Mouse (Mus musculus): ENCODE data around the gene Rprd1b. TPM values are rescaled to one million over a fixed set of nuclear protein-coding genes. Genes with fewer than 3 reads are reported as not detected.

Gene Rprd1b
- total RNA-seq (2021) = 10 to 100 TPM; 24.8 to 28.9 TPM
- long read RNA-seq, experiment 1, full-length matches to known transcripts = 10 of 29 reads
- long read RNA-seq, experiment 1, partial matches to known transcripts = 0 of 29 reads
- long read RNA-seq, experiment 1, other reads (novel, unspliced or antisense) = 19 of 29 reads
- long read RNA-seq, experiment 2, full-length matches to known transcripts = 14 of 44 reads
- long read RNA-seq, experiment 2, partial matches to known transcripts = 0 of 44 reads
- long read RNA-seq, experiment 2, other reads (novel, unspliced or antisense) = 30 of 44 reads

DNA sequence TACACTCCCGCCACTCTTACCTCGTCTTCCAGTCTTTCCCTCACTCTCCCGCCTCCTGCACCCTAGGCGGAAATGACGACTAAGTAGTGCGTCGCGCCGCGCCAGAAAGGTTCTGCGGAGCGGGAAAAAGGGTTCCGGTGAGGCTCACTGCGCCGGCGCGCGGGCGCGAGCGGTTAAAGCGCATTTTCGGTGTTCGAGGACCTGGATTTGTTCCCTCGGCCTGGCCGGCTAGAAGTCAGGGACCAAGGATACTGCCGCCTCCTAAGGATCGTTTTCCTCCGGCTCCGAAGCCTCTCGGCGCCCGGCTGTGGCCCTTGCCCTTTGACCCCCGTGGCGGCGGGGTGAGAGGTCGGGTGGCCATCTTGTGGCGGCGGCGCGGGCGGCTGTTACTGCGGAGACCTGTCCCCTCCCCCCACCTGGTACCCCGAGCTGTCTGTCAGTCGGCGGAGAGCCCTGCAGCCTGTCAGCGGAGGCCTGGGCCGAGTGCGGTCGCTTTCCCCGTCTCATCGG is at the start of gene Rprd1b, which contains the start of gene Tti1:
Rprd1b (plus strand) TSS at position 144 of the 510 bp plus-strand sequence.
Tti1 (minus strand) TSS at position 80 of the 510 bp plus-strand sequence.
- intact Hi-C loops (cut with DNase I; ENCODE audit: low total_unique reads) = no loop called here
- DNase-seq = peak; percentile 93

DNA sequence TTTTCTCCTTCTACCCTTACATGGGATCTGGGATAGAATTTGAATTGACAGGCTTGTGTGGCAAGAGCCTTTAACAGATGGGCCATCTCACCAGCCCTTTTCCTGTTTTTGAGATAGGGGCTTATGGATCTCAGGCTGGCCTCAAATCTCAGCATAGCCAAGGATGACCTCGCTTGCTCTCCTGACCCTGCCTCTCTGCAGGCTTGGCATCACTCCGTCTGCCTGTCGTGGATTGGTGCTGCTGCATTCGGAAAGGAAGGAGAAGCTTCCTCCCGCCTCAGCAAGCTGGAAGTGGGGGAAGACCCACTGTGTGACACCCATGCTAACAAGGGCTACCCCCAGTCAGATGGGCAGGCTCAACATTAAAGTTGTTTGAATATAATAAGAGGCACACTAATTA is 49.1 kb upstream of the Rprd1b start:
- no peak for DNase-seq
- intact Hi-C loops (cut with DNase I; ENCODE audit: low total_unique reads) = no loop called here

DNA sequence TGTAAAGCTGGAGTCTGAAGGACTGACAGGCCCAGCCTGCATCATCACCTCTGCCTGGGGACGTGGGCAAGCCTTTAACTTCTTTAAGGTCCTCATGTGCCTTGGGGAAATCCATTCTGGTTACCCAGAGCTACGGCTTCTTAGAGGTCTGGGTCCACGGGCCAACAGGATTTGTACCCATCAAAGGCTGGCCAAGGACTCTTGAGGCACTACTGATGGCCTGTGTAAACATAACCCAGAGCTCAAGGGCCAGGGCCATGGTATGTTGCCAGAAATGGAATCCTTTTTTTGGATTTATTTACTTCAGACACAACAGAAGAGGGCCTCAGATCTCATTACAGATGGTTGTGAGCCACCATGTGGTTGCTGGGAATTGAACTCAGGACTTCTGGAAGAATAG is 45.6 kb upstream of the Rprd1b start:
- intact Hi-C loops (cut with DNase I; ENCODE audit: low total_unique reads) = loop anchor here (10.0 kb wide), 1 partner anchor 348 kb away; no protein-coding TSS in a partner anchor
- no peak for DNase-seq

DNA sequence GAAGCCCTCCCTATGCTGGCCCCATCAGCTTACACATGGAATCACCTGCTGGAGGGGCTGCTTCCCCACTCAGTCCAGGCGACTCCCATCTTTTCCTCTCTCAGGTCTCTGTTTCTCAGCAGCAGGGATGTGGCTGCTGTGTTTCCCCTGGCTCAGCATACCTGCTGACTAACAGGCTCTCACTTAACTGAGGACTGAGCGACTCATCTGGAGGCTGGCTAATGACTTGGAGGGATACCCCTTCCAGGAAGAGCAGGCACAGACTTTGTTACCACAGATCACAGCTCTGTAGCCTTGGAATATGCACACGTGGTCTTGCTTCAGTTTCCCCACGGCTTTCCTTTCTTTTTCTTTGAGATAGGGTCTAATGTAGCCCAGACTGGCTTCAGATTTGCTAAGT is 45.0 kb upstream of the Rprd1b start:
- intact Hi-C loops (cut with DNase I; ENCODE audit: low total_unique reads) = loop anchor here (10.0 kb wide), 1 partner anchor 348 kb away; no protein-coding TSS in a partner anchor
- DNase-seq = no peak

DNA sequence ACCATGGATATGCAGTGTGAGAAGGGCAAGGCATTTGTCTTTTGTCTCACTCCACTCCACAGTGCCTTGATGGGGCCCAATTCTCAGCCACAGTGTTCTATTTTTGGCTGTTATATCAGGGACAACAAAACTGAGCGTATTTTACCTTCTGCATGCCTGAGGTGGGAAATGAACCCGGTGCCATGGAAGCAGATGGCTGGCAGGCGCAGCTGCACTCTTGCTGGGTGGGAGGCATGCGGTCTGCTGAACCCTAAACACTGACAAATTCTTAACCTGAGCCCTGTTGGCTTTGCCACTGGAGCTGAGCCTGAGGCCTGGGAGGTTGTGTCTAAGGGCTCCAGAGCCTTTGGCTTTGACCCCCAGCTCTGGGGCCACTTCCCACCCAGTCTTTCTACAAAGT is 42.7 kb upstream of the Rprd1b start:
- intact Hi-C loops (cut with DNase I; ENCODE audit: low total_unique reads) = loop anchor here (10.0 kb wide), 1 partner anchor 351 kb away; no protein-coding TSS in a partner anchor
- DNase-seq = no peak

DNA sequence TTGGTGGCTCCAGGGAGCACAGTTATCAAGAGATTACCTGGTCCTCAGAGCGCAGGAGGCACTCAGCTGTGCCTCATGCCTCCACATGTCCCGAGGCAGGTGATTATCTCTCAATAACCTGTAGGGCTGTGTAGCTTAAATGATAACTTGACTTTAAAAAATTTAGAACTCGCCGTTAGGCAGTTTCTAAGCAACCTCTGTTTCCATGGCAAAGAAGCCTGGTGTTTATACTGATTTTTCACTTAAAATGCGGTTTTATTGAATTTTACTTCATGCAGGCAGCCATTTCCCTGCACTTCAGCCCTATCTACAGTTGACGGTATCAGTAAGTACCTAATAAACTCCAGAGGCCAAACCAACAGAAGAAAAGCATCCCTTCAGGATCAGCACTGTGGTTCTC is 42.1 kb upstream of the Rprd1b start:
- DNase-seq = no peak
- intact Hi-C loops (cut with DNase I; ENCODE audit: low total_unique reads) = loop anchor here (10.0 kb wide), 1 partner anchor 351 kb away; no protein-coding TSS in a partner anchor

DNA sequence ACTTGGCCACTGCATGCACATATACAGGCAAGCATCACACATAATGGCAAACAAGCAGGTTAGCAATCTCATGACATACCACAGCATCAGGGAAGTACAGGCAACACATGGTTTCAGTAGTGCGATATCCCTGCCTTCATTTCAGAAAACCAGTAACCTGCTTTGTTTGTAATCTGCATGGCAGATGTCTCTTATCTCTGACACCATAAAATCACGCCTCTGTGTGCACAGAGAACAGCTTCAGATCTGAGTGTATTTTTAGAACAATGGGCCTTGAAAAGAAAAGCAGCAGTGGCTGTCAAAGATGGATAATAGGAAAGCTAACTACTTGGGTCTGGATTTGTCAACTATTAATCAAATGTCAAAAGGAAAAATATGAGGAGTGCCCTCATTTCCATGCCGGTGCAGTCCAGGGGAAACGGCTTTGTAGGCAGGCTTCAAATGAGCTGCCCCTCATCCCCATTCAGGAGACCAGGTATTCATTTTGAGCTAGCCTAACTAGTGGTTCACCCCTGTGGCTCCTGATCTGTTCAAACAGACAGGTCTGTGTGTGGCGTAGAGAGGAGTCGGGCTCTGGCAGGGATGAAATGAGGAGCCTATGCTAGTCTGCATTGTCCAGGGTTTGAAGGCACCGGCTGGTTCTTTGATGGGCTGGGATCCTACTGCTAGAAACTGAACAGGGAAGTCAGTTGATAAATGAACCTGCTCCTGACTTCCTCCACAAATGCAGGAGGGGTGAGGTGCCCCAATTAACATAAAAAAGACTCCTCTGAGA is 39.7 kb upstream of the Rprd1b start:
- no peak for DNase-seq
- intact Hi-C loops (cut with DNase I; ENCODE audit: low total_unique reads) = loop anchor here (10.0 kb wide), 1 partner anchor 354 kb away; no protein-coding TSS in a partner anchor

DNA sequence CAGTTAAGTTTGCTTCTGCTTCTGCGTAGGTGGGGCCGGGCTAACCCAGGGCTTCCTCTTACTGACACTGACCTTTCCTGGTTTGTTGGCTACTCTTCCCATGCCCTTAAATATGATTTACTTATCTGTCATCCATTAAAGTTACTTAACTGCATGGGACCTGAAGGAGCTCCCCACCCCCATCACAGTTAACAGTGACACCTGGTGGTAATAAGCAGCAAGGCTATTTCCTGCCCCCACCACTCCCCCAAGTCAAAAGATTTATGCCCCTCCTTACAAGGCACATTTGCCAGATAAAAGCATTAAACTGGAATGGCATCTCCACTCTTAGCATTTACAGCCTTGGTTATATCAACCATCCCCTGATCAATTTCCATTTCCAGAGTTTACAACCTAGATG is 38.4 kb upstream of the Rprd1b start:
- no peak for DNase-seq
- intact Hi-C loops (cut with DNase I; ENCODE audit: low total_unique reads) = loop anchor here (10.0 kb wide), 1 partner anchor 355 kb away; no protein-coding TSS in a partner anchor

DNA sequence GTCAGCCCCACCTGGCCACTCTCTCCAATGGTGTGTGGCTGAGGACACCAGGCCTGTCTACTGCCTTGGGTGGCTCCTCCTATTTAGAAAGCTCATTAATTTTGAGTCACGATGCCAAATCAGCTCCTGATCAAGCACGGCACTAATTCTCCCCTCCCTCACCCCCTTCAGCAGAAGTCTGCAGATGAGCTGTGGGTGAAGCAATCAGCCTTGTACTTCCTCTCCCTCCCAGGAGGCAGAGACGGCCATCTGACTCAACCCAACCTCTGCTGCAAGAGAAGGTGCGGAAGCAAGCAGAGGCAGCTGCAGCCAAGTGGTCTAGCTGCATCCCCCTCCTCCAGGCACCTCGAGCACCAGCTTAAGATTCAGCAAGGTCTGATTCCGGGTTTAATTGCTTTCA is 37.3 kb upstream of the Rprd1b start:
- intact Hi-C loops (cut with DNase I; ENCODE audit: low total_unique reads) = no loop called here
- DNase-seq = no peak

DNA sequence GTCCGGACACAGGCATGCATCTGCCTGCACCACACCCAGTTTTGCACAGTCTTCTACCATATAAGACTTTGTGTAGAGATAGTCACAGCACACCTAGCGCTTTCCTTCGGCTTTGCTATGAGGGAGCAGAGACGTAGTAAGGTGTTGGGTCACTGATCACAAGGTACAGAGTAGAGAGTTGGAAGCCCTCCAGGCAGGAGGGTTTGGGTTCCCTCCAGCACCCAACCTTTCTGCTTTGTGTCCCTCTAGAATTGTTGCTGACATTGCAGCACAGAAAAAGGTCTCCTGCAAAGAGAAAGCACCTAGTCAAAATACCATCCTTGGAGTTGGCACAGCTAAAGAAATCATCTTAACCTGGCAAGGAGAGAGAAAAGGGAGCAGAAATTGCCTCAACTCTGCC is 35.8 kb upstream of the Rprd1b start:
- intact Hi-C loops (cut with DNase I; ENCODE audit: low total_unique reads) = no loop called here
- no peak for DNase-seq

DNA sequence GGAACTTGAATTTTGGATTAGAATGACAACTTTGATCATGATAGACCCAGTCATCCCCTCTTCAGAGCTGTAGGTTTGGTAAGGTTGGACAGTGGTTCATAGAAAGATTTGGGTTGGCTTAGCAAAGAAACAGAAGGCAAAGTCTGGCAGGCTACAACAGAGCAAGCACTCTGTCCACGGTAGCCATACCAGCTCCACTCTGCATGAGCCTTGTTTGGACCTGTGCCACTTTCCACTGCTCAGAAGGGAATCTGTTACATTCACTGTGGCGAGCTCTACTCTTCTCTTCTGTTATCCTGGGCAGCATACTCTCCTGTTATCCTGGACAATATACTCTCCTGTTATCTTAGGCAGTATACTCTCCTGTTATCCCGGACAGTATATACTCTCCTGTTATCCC is 29.5 kb upstream of the Rprd1b start:
- intact Hi-C loops (cut with DNase I; ENCODE audit: low total_unique reads) = no loop called here
- DNase-seq = no peak

DNA sequence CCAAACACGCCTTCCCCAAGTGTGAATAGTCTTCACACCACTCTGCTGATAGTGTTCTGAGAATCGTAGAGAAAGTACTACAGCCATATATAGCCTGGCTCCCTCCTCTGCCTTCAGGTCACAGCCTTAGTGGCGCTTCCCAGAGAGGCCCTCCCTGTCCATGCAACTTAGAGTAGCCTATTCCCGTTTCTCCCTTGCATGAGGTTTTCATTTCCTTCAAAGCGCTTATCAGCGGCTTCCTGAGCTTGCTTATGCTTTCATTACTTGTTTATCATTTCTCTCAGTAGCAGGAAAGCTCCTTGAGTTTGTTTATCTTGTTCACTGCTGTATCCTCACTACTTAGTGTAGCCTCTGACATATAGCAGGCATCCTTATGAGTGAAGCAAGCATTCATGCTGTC is 23.7 kb upstream of the Rprd1b start:
- no peak for DNase-seq
- intact Hi-C loops (cut with DNase I; ENCODE audit: low total_unique reads) = no loop called here

DNA sequence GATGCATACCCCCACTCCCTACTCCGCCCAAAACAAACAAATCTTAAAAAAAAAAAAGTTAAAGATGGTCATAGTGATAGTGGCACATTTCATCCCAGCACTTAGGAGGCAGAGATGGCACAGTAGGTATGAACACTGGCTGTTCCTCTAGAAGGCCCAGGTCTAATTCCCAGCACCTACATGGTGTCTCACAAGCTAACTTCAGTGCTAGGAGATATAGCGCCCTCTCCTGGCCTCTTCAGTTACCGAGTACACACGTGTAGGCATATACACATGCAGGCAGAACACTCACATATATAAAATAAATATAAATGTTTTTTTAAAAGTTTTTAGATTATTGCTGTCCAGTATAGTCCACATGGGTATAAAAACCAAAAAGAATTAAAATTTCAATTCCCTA is 22.7 kb upstream of the Rprd1b start:
- no peak for DNase-seq
- intact Hi-C loops (cut with DNase I; ENCODE audit: low total_unique reads) = no loop called here

DNA sequence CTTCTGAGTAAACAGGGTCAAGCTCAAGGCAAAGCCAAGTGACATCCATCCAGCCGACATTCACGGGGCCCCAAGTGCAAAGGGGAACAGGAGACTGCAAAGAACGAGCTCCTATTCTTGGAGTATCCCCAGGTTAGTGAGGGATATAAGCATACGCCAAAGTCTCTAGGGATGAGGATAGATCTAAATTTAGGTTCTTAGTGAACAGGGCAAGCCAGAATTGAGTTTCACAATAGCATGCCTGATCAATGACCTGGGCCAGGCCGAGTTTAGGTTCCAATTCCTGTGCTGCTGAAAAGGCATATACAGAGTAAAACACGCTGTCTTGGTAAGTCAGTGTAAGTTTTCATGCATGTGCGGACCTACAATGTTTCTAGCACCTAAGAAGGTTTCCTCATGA is 18.9 kb upstream of the Rprd1b start:
- no peak for DNase-seq
- intact Hi-C loops (cut with DNase I; ENCODE audit: low total_unique reads) = no loop called here

DNA sequence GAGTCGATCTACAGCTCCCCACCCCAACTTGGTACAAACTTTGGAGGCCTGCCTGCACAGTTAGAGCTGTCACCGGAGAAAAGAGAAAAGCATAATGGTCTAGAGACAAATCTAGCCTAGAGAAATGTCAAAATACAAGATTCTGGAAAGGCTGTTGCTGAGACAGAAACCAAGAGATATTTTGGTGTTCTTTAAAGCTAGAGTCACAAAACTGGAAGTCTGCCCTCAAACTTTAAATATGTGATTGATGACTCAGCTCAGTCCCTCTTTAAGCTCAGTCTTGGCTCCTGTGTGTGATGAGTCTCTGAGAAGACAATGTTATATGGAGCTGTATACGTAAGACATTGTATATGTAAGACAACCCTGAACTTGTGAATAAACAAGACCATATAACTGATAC is 15.7 kb upstream of the Rprd1b start:
- intact Hi-C loops (cut with DNase I; ENCODE audit: low total_unique reads) = no loop called here

DNA sequence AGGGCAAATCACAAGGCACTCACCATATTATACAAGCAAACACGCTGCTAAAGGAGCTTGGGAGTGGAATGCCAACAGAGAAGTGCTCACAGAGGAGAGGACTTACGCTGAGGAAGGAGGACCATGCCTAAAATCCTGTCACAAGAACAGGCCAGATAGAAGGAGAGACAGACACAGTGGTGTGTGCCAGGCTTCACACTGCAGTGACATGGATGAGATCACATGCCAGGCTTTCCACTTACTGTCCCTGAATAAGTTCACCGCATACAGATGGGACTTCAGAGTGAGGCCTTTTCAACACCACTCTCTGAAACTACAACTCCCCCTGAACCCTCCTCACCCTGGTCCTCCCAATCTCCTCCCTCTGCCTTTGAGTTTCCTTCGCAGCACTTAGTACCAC is 11.0 kb upstream of the Rprd1b start:
- DNase-seq = no peak
- intact Hi-C loops (cut with DNase I; ENCODE audit: low total_unique reads) = no loop called here

More for the DNA sequence above, 15.7 kb upstream of the Rprd1b start:
- DNase-seq = no peak

DNA sequence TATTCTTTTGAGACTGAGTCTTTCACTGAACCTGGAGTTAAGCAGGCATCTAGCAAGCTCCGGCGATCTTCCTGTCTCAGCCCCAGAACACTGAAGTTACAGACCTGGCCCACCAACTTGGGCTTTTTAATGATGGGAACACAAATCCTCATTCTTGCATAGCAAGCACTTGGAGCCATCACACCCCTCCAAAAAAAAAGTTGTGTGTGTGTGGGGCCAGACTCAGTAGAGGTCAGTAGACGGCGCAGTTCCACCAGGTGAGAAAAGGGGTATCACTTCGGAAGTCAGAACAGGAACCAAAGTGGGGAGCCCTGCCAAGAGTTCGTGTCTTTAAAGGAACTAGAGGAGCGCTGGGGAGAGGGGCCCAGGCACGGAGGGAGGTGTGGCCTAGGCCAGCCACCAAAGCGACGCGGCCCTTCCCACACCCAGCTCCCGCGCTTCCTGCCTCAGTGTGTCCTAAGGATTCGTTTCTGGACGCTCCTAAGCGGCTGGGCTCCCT is 393 bp upstream of the Rprd1b start:
- intact Hi-C loops (cut with DNase I; ENCODE audit: low total_unique reads) = no loop called here
- no peak for DNase-seq

DNA sequence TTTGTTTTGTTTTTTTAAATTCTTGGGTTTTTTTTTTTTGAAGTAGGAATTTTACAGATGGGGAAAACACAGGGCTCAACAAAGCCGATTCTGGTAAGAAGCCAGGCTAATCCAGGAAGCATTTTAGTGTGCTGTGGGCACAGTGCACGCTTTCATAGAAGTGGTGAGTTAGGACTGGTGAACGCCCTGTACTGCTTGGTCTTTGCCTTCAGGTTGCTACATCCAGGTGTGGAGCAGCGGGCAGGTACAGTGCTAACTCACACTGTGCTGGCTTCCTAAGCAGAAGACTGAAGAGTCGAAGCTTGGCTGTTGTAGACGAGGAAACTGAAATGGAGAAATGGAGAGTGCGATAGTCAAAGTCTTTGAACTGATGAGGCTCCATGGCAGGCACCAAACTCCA is 1.7 kb downstream of the Rprd1b start:
- DNase-seq = no peak
- intact Hi-C loops (cut with DNase I; ENCODE audit: low total_unique reads) = no loop called here

DNA sequence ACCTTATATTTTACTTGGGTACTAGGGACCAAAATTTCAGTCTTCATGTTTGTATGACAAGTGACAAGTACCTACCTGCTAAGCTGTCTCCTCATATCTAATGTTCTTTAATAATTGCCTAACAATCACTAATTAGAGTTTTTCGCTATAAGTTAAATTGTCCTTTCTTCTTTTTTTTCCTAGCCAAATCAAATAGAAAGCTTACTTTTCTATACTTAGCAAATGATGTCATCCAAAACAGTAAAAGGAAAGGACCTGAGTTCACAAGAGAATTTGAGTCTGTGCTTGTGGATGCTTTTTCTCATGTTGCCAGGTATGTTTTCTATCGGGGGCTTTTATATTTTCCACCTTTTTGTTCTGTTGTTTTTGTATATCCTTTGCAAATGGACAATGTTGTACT is 7.5 kb downstream of the Rprd1b start:
- intact Hi-C loops (cut with DNase I; ENCODE audit: low total_unique reads) = no loop called here

DNA sequence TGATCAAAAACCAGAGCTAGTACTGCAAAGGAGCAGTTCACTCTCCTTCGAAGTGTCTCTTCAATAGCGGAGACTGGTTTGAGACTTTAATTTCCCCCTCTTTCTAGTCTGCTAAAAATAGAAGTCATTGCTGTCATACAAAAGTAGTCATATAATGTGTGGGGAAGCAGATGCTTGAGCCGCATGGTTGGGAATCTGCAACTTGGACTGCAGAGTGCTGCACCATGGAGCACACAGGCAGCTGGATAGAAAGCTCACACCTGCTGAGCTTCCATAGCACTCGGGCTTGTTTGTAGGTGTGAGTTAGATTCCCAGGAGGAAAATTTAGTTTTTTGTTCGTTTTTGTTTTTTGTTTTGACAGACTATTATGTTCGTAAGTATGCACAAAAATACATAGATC is 8.1 kb downstream of the Rprd1b start:
- intact Hi-C loops (cut with DNase I; ENCODE audit: low total_unique reads) = no loop called here
- DNase-seq = no peak

More for the DNA sequence above, 7.5 kb downstream of the Rprd1b start:
- DNase-seq = no peak
